Mouse (Mus musculus) forebrain, embryonic 13.5 days (tissue): ENCODE data around the gene Kcnt2. TPM values are rescaled to one million over a fixed set of nuclear protein-coding genes. Genes with fewer than 3 reads are reported as not detected.
A peak's percentile ranks its signal among the peaks of the same experiment; 100 is the strongest.

ENCODE experiments used
- ATAC-seq: fragments of 200-750 bp; cut with Nextera tagmentation; 2 replicates; pipeline ENCODE4 v1.8.0; 2017
- H3K27ac ChIP-seq: fragments of 300-500 bp; sonication (generic); 2 replicates; pipeline ENCODE4 v1.5.1; 2015; ENCODE audit warnings: inconsistent platforms, mild to moderate bottlenecking, moderate library complexity
- H3K27me3 ChIP-seq: fragments of 300-500 bp; sonication (generic); 2 replicates; pipeline ENCODE4 v1.6.1; 2015; ENCODE audit warnings: mild to moderate bottlenecking, inconsistent platforms
- H3K36me3 ChIP-seq: fragments of 300-500 bp; sonication (generic); 2 replicates; pipeline ENCODE4 v1.6.1; 2015; ENCODE audit warnings: mild to moderate bottlenecking, inconsistent platforms; ENCODE audit not compliant: poor library complexity, severe bottlenecking
- H3K4me1 ChIP-seq: fragments of 300-500 bp; sonication (generic); 2 replicates; pipeline ENCODE4 v1.6.1; 2015; ENCODE audit warnings: inconsistent platforms
- H3K4me2 ChIP-seq: fragments of 300-500 bp; sonication (generic); 2 replicates; pipeline ENCODE4 v1.6.1; 2015; ENCODE audit warnings: inconsistent platforms, mild to moderate bottlenecking, moderate library complexity
- H3K4me3 ChIP-seq: fragments of 300-500 bp; sonication (generic); 2 replicates; pipeline ENCODE4 v1.5.1; 2015; ENCODE audit warnings: mild to moderate bottlenecking, inconsistent platforms
- H3K9ac ChIP-seq: fragments of 300-500 bp; sonication (generic); 2 replicates; pipeline ENCODE4 v1.6.1; 2015; ENCODE audit warnings: mild to moderate bottlenecking, inconsistent platforms
- H3K9me3 ChIP-seq: fragments of 300-500 bp; sonication (generic); replicated peaks from 2 replicates; pipeline ENCODE4 v1.6.1; 2016; ENCODE audit warnings: inconsistent platforms
- WGBS: fragments of 180-500 bp; shearing (Covaris S2); methylation state at CpG from one replicate; pipeline ENCODE4 v1.1.7; 2015; 5-methylcytosine and 5-hydroxymethylcytosine counted together
- polyA plus RNA-seq: library from polyadenylated mRNA; unstranded; fragments of >200 nt; fragmentation: Nextera tagmentation; extraction: Ambion mirVana; gene quantifications from 2 replicates; pipeline ENCODE4 v1.2.1, GENCODE M21; 2015

The Kcnt2 gene
- polyA plus RNA-seq, 1 experiment from 2014 or later: 2.0 TPM

DNA sequence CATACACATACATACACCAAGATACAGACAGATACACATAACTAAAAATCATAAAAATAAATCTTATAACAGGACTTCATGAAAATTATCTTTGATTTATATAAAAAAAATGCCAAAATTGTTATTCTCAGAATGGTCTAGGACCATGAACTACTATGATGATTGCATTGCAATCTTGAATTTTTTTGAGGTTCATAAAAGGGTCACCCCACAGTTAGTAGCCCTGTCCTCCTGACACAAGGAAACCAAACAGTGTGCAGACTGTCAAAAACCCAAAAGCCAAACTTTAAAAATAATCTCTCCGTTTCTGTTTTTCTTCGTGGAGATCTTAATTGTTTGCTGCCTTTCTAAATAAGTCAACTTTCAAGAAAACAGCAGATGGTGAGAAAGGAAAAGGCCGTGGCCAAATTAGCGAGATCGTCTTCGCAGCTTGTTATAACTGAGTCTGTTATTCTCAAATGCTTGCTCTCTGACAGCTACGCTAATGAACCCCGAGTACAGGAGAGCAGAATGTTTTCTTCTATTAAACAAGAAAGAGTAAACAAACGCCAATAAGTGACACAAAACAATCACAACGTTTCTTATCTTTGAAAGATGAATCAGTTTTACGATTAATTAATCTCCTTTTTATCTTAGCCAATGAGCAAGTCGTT lies 414.9 kb downstream of the Kcnt2 start:
- Histone ChIP-seq H3K27me3 (no peaks in the 10 kb centered on the region), H3K27ac (no peak overlapping the region), H3K4me1 (0 out of 2 replicates have a peak, but pooled peaks cover 3% of the 10 kb centered on the region), H3K36me3 (no peaks in the 10 kb centered on the region), H3K4me2 (peak overlapping the region; percentile 51), H3K9ac (no peak overlapping the region), H3K9me3 (no peaks in the 10 kb centered on the region), H3K4me3 (peak overlapping the region; percentile 22)
- 27% methylated on average over 12 of the region's 12 CpGs for WGBS
- peak; percentile 82 for ATAC-seq

- Histone ChIP-seq H3K9ac (no peak overlapping the region), H3K4me1 (0 out of 2 replicates have a peak, but pooled peaks cover 3% of the 10 kb centered on the region), H3K36me3 (no peaks in the 10 kb centered on the region), H3K4me2 (peak overlapping the region; percentile 51), H3K4me3 (peak overlapping the region; percentile 22), H3K9me3 (no peaks in the 10 kb centered on the region), H3K27ac (no peak overlapping the region), H3K27me3 (no peaks in the 10 kb centered on the region)
- WGBS: 19% methylated on average over 3 of the region's 3 CpGs
- ATAC-seq: peak; percentile 83
Observed at GRCm38 (mm10) chr1:140661404-140661787, 415.4 kb downstream of the Kcnt2 start.

Other genes with a start within 250 kb of the Kcnt2 start
- gene Cfh, start 62.4 kb upstream of the Kcnt2 start, polyA plus RNA-seq: 3.2 and 4.2 TPM in 2 replicates